Mouse (Mus musculus) midbrain, embryonic 14.5 days (tissue): ENCODE results near the gene Nat9. TPM values are rescaled to one million over a fixed set of nuclear protein-coding genes. Genes with fewer than 3 reads are reported as not detected.

Experiments used
- ATAC-seq: fragments of 200-750 bp; cut with Nextera tagmentation; 2 replicates; pipeline ENCODE4 v1.8.0; 2017; ENCODE audit warnings: moderate number of reproducible peaks, moderate library complexity; ENCODE audit not compliant: low FRiP score, low TSS enrichment
- DNase-seq: peaks from one replicate; pipeline ENCODE4 v3.0.0-alpha.2; 2015
- H3K27ac ChIP-seq: fragments of 300-500 bp; sonication (generic); replicated peaks from 2 replicates; pipeline ENCODE4 v1.5.1; 2014; ENCODE audit warnings: mild to moderate bottlenecking, low read depth, low read length, moderate library complexity
- H3K27me3 ChIP-seq: fragments of 300-500 bp; sonication (generic); 2 replicates; pipeline ENCODE4 v1.6.1; 2014; ENCODE audit warnings: low read length, control low read depth, mixed read lengths; ENCODE audit not compliant: control insufficient read depth, insufficient read depth
- H3K36me3 ChIP-seq: fragments of 300-500 bp; sonication (generic); 2 replicates; pipeline ENCODE4 v1.6.1; 2014; ENCODE audit warnings: low read length, control low read depth; ENCODE audit not compliant: control insufficient read depth, insufficient read depth
- H3K4me1 ChIP-seq: fragments of 300-500 bp; sonication (generic); 2 replicates; pipeline ENCODE4 v1.6.1; 2014; ENCODE audit warnings: mild to moderate bottlenecking, antibody characterized with exemption, low read length, control low read depth; ENCODE audit not compliant: control insufficient read depth, insufficient read depth
- H3K4me2 ChIP-seq: fragments of 300-500 bp; sonication (generic); 2 replicates; pipeline ENCODE4 v1.6.1; 2014; ENCODE audit warnings: mild to moderate bottlenecking, low read length, moderate library complexity
- H3K4me3 ChIP-seq: fragments of 300-500 bp; sonication (generic); replicated peaks from 2 replicates; pipeline ENCODE4 v1.5.1; 2014; ENCODE audit warnings: low read depth, low read length
- H3K9ac ChIP-seq: fragments of 300-500 bp; sonication (generic); replicated peaks from 2 replicates; pipeline ENCODE4 v1.6.1; 2014; ENCODE audit warnings: mild to moderate bottlenecking, low read length, moderate library complexity
- H3K9me3 ChIP-seq: fragments of 300-500 bp; sonication (generic); 2 replicates; pipeline ENCODE4 v1.6.1; 2016; ENCODE audit warnings: low read length, control low read depth, mixed read lengths; ENCODE audit not compliant: control insufficient read depth
- WGBS: fragments of 180-500 bp; shearing (Covaris S2); extraction: QIAGEN DNeasy Blood & Tissue Kit; methylation state at CpG from one replicate; pipeline ENCODE4 v1.1.7; 2014; 5-methylcytosine and 5-hydroxymethylcytosine counted together
- polyA plus RNA-seq: library from polyadenylated mRNA; unstranded; fragments of >200 nt; fragmentation: Nextera tagmentation; extraction: Ambion mirVana; gene quantifications from 2 replicates; pipeline ENCODE4 v1.2.1, GENCODE M21; 2014

The Nat9 gene
- polyA plus RNA-seq, 1 experiment from 2014 or later = 17.4 TPM

- 50% methylated on average over 11 of the region's 11 CpGs for WGBS
- H3K4me1 ChIP-seq = peaks cover 14% of the 10 kb centered on the region
Observed at GRCm38 (mm10) chr11:115160016-115160797, 27.5 kb downstream of the Nat9 start.

GRCm38 (mm10) chr11:115157933-115158719, 29.5 kb downstream of the Nat9 start:
- ATAC-seq (no peak), DNase-seq (no peak)
- Histone ChIP-seq H3K27me3 (peaks cover 42% of the 10 kb centered on the region), H3K9me3 (no peaks in the 10 kb centered on the region), H3K27ac (no peak overlapping the region), H3K9ac (no peak overlapping the region), H3K4me2 (no peak overlapping the region), H3K4me3 (no peak overlapping the region), H3K4me1 (peaks cover 4% of the 10 kb centered on the region; the same call in 1 of the 2 replicates), H3K36me3 (no peaks in the 10 kb centered on the region)
- WGBS = 39% methylated on average over 12 of the region's 12 CpGs

More at GRCm38 (mm10) chr11:115160016-115160797, 27.5 kb downstream of the Nat9 start:
- Histone ChIP-seq H3K9ac (no peak overlapping the region), H3K9me3 (no peaks in the 10 kb centered on the region), H3K4me3 (no peak overlapping the region), H3K27me3 (peaks cover 41% of the 10 kb centered on the region), H3K4me2 (no peak overlapping the region), H3K36me3 (no peaks in the 10 kb centered on the region), H3K27ac (no peak overlapping the region)
- DNase-seq (peak; percentile 50), ATAC-seq (no peak)

- ATAC-seq (no peak), DNase-seq (no peak)
- no peak overlapping the region for H3K4me2 ChIP-seq
- H3K4me3 ChIP-seq = no peak overlapping the region
- WGBS = 29% methylated on average over 5 of the region's 5 CpGs
- no peak overlapping the region for H3K27ac ChIP-seq
- H3K9me3 ChIP-seq = no peaks in the 10 kb centered on the region
- H3K4me1 ChIP-seq = peaks cover 10% of the 10 kb centered on the region; the same call in 1 of the 2 replicates
- H3K27me3 ChIP-seq = peaks cover 22% of the 10 kb centered on the region
- no peaks in the 10 kb centered on the region for H3K36me3 ChIP-seq
- H3K9ac ChIP-seq = no peak overlapping the region
Observed at GRCm38 (mm10) chr11:115155053-115155634, 32.5 kb downstream of the Nat9 start.

GRCm38 (mm10) chr11:115153699-115154292, 33.9 kb downstream of the Nat9 start:
- Histone ChIP-seq H3K36me3 (no peaks in the 10 kb centered on the region), H3K9ac (no peak overlapping the region), H3K27me3 (peaks cover 22% of the 10 kb centered on the region), H3K4me2 (peak overlapping the region; percentile 39), H3K4me3 (peak overlapping the region; percentile 19), H3K27ac (no peak overlapping the region), H3K4me1 (peaks cover 10% of the 10 kb centered on the region; the same call in 1 of the 2 replicates), H3K9me3 (no peaks in the 10 kb centered on the region)
- WGBS = 1% methylated on average over 35 of the region's 35 CpGs
- DNase-seq = peak; percentile 76
- ATAC-seq = 0 out of 2 replicates have a peak, but pooled peaks have one; percentile 43

- no peak overlapping the region for H3K9ac ChIP-seq
- no peaks in the 10 kb centered on the region for H3K36me3 ChIP-seq
- no peak for DNase-seq
- H3K27ac ChIP-seq = no peak overlapping the region
- ATAC-seq = no peak
- H3K27me3 ChIP-seq = peaks cover 22% of the 10 kb centered on the region
- H3K9me3 ChIP-seq = no peaks in the 10 kb centered on the region
- peaks cover 10% of the 10 kb centered on the region; the same call in 1 of the 2 replicates for H3K4me1 ChIP-seq
- H3K4me2 ChIP-seq = no peak overlapping the region
- no peak overlapping the region for H3K4me3 ChIP-seq
- WGBS = 82% methylated on average over 9 of the region's 9 CpGs
Observed at GRCm38 (mm10) chr11:115153088-115153487, 34.6 kb downstream of the Nat9 start.

- Histone ChIP-seq H3K4me2 (peak overlapping the region; percentile 58), H3K4me1 (peaks cover 10% of the 10 kb centered on the region; the same call in 1 of the 2 replicates), H3K4me3 (peak overlapping the region; percentile 35), H3K27me3 (peaks cover 22% of the 10 kb centered on the region), H3K27ac (no peak overlapping the region), H3K9ac (peak overlapping the region; percentile 50), H3K36me3 (no peaks in the 10 kb centered on the region), H3K9me3 (no peaks in the 10 kb centered on the region)
- 2% methylated on average over 15 of the region's 15 CpGs for WGBS
- ATAC-seq = peak; percentile 83; the same call in 1 of the 2 replicates
- DNase-seq = peak; percentile 91
Observed at GRCm38 (mm10) chr11:115151755-115152429, 35.8 kb downstream of the Nat9 start.

GRCm38 (mm10) chr11:115150741-115151254, 36.9 kb downstream of the Nat9 start:
- no peak for ATAC-seq
- Histone ChIP-seq H3K27ac (no peak overlapping the region), H3K4me2 (no peak overlapping the region), H3K36me3 (no peaks in the 10 kb centered on the region), H3K9me3 (no peaks in the 10 kb centered on the region), H3K9ac (no peak overlapping the region), H3K4me3 (no peak overlapping the region), H3K27me3 (peaks cover 22% of the 10 kb centered on the region), H3K4me1 (peaks cover 10% of the 10 kb centered on the region; the same call in 1 of the 2 replicates)
- 81% methylated on average over 6 of the region's 6 CpGs for WGBS
- no peak for DNase-seq
